Mouse (Mus musculus) left cerebral cortex, adult 11 months (tissue): Measurements from ENCODE around the gene Uncx.

Source experiments
- DNase-seq: peaks from one replicate; pipeline ENCODE4 v3.0.0; 2022; ENCODE audit warnings: low spot score

Gene Uncx

GRCm38 (mm10) chr5:139542556-139542955 is 738 bp upstream of the Uncx start:
- DNase-seq, result no peak

GRCm38 (mm10) chr5:139543650-139544270 is 466 bp downstream of the Uncx start:
- no peak for DNase-seq

DNA sequence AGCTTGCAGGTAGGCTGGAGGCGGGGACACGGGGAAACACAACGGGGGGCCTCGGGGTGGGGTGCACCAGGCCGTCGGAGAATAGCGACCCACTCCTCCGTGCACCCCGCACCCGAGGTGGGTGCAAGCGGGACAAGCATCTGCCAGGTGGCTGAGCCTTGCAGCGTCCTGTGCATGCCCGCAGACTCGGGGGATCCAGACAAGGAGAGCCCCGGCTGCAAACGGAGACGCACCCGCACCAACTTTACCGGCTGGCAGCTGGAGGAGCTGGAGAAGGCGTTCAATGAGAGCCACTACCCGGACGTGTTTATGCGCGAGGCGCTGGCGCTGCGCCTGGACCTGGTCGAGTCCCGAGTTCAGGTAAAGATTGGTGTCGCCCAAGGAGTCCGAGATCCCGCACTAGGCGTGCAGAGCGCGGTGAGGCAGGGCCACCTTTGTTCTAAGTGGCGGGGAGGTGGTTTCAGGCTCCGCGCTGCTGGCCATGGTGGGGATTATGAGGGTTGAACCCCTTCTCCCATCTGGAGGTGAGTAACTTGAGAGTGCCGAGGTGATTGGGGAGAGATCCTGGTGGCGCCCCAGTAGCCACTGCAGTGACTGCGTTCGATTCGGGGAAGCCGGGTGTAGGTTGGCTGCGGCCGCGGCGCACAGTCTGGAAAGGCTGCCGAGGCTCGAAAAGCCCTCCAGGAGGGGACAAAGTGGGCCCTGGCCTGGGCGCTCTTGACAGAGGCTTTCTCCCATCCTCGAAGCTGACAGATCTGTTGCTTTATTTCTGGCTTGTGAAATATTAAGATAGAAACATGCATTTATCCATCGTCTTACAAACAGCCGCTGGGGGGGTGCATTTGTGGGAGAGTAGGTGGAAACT is 1.2 kb downstream of the Uncx start:
- no peak for DNase-seq

DNA sequence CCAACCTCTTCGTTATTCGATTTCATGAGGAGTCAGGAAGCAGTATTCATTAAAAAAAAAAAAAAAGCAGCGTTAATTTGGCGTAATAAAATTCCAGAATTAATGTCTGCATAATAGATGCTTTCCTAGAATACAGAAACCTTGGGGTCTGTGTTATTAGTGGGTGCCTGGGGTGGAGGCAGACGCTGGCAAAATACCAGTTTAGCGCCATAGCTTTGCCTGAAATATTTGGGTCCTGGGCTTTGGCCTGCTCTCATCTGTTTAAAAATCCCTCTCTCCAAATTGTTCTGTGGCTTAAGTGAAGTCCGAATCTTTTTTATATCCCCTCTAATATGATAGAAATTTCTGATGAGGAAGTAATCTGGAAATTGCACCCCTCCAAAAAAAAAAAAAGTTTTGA is 1.9 kb downstream of the Uncx start:
- no peak for DNase-seq

DNA sequence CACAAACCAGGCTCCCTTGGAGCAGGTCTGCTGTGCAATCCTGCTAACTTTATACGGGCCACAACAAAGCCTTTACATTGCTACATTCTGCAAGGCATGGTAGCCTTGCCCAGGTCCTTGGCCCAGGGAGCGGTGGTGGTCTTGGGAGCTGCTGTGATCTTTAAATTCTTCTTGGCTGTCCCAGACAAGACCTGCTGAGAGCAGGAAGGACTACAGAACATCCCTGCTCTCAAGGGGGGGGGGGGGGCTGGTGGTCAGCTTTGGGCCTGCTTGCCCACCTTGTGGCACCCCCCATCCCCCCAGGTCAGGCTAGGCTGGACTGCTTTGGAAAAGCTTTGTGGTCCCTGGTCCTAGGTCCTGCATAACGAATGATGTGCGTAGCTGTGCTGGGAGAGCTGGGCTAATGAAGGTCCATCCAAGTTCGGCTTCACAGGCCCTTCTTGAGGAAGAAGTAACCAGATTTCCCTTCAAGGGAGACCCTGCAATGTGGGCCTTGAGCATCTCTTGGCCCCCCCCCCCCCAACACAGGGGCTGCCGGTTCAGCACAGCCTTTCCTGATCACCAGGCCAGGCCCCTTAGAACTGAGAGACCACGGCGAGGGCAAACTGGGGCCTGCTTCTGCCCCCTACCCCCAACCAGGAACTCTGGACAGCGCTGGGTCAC is 2.5 kb downstream of the Uncx start:
- no peak for DNase-seq

GRCm38 (mm10) chr5:139546336-139546770 is 3.1 kb downstream of the Uncx start:
- DNase-seq, result no peak

DNA sequence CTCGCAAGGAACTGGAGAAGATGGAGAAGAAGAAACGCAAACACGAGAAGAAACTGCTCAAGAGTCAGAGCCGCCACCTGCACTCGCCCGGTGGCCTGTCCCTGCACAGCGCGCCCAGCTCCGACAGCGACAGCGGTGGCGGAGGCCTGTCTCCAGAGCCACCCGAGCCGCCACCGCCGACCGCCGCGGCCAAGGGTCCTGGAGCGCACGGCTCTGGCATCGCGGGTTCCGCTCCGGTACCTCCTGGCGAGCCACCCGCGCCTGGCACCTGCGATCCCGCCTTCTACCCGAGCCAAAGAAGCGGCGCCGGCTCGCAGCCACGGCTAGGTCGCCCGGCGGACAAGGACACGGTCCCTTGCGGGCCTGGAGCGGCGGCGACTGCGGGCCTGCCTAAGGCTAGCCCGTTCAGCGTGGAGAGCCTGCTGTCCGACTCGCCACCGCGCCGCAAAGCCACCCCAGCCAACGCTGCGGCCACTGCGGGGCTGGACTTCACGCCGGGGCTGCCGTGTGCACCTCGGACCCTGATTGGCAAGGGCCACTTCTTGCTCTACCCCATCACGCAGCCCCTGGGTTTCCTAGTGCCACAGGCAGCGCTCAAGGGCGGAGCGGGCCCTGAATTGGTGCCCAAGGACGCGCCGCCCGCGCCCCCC is 3.6 kb downstream of the Uncx start:
- no peak for DNase-seq

GRCm38 (mm10) chr5:139547421-139547931 is 4.2 kb downstream of the Uncx start:
- no peak for DNase-seq

DNA sequence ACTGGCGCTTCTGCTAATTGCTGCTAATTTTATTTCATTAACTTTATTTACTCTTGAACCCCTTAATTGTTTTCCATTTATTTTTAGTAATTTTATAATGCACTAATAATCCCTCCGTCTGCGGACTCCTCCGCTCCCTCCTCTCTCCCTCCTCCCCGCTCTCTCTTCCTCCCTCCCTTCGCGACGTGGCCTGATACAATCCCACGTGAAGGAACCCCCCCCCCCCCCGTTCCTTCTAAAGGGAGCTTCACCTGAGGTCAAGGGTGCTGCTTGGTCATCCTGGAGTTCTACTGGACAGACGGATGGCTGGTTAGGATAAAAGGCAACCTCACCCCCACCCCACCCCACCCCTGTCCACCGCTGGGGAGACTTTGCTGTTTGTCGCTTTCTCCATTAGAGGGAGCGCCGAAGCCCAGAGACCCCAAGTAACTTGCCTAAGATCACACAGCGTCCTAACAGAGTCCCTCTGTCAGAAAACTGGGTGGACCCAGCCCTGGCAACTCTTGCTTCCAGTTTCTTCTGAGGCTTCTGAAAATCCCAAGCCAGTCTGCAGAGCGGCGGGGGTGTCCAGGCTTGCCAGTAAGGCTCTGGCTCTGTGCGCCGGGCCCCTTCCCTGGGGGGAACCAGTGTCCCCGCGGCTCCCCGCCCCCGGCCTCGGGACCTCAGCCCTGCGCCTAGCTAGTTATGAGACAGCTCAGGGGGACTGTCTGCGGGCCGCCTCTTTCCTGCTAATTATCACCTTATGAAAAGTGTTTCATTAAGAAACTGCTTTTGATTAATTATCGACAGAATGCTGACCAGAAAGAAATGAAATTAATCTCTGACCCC is 10.4 kb downstream of the Uncx start:
- no peak for DNase-seq

DNA sequence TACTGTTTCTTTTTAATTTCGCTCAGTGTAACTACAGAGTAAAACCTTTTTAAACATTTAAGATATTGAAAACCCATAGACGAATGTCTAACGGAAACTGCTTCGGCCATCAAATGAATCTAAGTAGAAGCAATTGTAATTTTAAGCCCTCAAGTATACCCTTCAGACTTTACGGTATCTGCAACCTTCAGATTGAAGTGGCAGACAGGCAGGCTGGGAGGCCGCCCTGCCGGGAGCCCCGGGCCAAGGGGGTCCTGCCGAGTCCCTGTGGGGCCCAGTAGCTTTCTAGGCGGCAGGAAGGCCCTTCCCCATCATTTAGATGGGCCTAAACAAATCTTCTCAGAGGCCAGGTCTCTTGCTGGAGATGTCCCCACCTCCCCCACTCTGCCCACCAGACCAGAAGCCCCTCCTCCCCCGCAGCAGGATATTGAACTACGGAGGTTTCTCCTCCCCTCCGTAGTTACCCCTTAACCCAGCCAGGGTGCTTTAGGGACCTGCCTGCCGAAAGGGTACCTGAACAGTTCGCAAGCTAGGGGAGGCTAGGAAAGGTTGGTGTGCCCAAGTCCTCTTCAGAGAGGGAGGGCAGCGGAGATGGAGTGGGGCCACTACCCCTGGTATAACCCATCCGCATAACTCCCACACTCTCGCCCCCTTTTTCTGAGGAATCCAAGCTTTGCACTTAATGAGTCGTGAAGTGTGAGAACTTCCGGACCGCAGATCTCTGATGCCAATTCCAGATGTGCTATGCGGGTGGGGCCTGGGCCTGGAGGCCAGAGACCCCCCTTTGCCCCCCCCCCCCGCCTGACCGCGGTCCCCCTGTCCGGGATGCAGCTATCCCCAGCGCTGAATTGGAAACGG is 11.4 kb downstream of the Uncx start:
- DNase-seq, result no peak

DNA sequence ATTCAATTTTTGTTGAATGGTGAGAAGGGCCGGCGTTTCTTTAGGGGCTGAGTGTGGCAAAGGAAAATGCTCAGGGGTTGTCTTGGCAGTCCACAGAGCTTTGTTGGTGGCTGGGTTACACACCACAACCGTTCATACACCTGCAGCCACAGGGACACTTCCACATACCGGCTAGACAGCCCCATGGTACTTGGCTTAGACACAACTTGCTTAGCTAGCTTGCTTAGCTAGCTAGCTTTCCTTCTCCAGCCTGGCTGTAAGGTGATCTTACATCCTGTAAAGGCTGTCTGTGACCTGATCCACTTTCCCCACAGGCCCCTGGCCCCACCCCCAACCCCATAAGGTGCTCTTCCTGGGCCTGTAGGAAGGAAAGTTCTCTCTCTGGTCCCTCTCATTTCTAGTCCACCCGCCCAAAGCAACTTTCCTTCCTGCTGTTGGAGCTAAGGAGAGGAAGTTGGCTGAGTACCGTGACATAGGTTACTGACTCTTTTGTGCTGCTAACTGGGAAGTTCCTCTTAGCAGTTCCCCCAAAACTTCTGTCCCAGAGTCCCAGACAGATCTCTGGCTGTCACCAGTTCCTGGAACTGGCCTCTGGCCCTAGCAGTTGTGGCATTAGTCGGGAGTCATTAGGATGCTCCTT is 12.3 kb downstream of the Uncx start:
- no peak for DNase-seq

- no peak for DNase-seq
These were observed 12.9 kb downstream of the Uncx start for GRCm38 (mm10) chr5:139556116-139556678.

DNA sequence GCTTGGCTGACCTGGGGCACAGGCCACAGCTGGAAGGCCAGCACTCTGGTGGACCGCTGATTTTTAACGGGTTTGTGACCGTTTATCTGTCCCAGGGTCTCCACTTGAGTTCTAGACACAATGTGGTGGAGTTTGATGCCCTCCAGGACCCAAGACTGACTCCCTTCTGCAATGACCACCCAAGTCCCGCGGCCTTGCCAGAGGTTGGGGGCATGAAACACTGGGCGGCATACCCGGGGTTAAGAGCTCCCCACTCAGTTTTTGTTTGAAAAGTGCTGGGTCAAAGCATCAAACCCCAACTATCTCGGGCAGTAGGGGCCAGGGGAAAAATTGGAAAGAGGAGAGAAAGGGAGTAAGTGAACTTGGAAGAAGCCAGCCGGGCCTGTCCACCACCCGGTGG is 13.8 kb downstream of the Uncx start:
- no peak for DNase-seq

DNA sequence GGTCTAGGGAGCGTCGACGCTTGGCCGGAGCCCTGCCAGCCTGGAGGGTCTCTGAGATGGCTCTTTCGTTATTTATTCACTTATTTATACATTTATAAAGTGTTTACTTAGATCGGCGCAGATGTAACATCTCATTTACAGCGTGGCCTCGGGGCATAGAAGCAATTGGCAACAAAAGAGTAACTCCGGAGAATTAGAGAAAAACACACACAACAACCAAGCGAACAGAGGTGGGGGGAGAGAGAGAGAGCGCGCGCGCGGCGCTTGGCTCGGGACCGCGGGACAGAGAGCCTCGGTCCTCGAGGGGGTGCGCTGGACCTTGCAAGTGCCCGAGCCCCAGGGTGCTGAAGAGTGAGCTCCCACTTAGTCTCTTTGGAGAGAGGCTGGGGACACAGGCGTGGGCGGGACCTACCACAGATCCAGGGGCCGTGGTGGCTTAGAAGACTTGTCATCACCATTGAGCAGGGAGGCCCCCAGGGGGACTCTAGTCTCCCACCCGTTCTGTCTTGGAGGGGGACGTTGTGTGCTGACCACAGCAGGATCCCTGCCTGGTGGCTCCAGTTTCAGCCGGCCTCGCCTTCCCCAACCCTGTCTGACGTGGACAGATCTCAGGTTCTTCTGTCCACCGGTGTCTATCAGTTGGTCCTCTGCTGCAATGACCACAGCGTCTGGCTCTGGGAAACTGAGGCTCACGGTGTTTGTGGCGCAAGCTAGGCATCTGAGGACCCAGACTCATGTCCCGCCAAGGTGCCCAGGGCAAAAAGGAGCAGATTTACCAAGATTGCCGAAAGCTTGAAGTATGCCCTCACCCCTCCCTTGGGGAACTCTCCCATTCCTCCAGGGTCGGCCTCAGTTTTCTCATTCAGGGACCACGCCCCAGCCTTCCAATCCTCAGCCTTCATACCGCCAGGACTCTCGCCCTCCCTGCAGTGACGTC is 14.5 kb downstream of the Uncx start:
- no peak for DNase-seq

DNA sequence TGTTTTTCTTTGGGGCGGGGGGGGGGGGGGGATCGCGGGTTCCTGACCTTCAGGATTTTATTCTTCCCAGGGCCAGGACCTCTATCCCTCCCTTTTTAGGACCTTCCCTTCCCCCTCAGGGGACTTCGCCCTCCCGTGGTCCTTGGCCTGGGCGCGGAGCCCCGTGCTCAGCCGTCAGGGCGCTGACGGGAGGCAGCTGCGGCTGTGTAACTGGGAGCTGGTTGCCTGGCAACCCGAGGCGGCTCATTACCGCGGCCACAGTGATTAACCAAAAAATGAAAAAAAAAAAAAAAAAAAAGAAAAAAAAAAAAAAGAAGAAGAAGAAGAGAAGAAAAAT is 15.1 kb downstream of the Uncx start:
- no peak for DNase-seq

DNA sequence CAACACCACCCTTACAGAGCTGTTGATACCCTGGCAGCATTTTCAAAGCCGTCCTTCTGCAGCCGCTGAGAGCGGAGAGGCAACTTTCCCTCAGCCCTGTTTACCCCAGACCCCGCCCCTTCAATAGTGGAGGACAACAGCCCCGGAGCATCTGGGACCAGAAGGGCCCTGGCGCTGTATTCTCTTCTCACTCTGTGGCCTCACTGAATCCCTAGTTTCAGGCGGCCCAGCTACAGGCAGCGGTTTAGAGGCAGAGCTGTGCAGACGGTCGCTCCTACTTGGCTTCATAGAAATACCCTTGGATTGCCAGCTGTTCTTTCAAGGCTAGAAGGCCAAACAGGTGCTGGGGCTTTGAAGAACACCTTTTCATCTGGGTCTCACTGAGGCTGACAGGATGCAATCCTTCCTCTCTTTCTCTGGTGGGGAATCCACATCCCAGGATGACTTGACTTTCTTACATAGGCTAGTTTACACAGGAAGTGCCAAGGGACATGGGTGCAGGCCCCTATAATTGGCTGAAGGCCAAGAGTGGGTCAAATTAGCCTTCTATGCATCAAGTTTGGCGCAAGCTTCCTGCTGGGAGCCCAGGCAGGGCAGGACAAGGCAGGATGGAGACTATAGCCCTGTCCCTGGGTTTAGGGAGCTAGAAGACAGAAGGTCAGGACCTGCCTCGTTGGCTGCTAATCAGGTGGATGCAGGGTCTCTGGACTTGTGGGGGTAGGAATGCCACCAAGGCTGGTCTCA is 15.8 kb downstream of the Uncx start:
- DNase-seq, result no peak

DNA sequence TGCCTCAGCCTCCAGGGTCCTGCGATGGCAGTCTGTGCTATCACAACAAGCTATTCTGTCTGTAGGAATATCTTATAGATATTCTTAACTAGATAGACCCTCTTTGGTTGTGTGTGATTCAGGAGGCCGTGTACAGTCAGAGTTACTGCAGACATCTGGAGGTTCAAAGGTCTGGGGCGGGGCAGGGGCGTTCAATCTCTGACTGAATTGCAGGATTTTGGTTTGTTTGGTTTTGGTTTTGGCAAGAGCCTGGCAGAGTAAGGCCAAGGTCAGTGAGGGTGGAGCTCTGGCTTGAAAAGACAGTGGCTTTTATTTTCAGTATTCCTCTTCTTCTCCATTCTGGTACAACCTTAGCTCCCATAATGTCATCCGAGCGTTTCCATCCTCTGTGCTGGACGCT is 16.5 kb downstream of the Uncx start:
- DNase-seq, result no peak
